Mouse (Mus musculus): ENCODE measurements around the gene Actg1. TPM values are rescaled to one million over a fixed set of nuclear protein-coding genes. Genes with fewer than 3 reads are reported as not detected.
A peak's percentile ranks its signal among the peaks of the same experiment; 100 is the strongest.
"Not testable (repeated sequence)": the region's sequence is repeated elsewhere in the genome, so short reads cannot be mapped to it uniquely, and the experiment has no call there.

Gene Actg1
- total RNA-seq, 2 experiments from 2014 or later, result 451 to 520 TPM

DNA sequence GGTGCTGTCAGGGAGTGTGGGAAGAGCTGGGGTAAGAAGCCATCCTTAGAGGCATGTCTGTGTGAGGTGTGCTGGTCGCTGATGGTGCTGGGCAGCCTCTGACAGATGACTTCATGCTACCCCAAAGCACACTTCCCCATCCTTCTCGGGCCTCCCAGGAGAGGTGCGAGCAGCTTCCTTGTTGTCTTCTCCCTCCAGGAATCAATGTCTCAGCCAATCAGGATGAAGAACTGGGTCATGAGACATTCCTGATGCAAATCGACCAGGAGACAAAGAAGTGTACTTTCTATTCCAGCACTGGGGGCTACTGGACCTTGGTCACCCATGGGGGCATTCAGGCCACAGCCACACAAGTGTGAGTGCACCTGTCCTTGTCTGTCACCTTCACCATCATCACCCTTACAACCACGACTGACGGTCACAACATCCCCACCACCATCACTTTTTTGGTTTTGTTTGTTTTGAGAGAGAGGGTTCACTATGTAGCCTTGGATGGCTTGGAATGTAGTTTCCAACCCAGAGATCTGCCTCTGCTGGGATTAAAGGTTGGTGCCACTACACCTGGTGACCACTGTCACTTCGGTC, 18.2 kb upstream of the Actg1 start:
- intact Hi-C loops (cut with DNase I), result no loop called here
- DNase-seq, result no peak

DNA sequence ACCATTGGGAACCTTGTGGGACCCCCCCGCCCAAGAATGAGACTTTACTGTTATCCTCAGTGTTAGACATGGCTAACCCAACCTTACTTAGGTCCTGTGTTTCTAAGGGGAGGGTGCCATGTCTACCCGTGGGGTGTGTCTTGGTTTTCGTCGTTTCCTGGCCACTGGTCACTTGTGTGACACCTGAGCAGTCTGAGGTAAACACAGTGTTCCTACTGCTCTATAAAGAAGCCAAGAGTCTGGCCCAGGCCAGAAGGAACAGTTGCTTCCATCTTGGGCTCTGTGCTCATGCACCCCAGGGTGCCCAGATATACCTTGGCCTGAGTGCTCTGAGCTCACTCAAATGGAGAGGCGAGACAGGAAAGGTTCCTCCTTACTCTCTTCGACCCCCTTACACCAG, 14.5 kb upstream of the Actg1 start:
- intact Hi-C loops (cut with DNase I), result loop anchor here (5.0 kb wide), 1 partner anchor 59 kb away; no protein-coding TSS in a partner anchor
- DNase-seq, result no peak

DNA sequence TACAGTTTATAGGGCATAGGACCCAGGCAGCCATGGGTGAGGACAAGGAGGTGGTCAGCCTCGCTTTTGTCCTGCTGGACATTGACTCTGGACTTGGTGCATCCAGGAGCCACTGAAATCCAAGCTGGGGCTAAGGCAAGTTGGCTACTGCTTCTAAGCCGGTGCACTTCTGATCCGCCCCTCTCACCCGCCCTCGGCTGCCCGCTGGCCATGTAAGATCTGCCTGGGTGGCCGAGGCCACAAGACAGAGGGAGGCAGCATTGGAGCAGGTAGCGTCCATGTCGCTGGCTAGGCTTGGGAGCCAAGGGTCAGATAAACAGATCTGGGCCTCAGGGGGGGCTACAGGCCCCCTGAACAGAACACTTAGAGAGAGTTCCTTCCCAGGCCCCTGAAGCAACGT, 13.0 kb upstream of the Actg1 start, which contains the start of gene Fscn2:
TSS of gene Fscn2 (plus strand) at position 240 of the 400 bp plus-strand sequence.
- intact Hi-C loops (cut with DNase I), result loop anchor here (5.0 kb wide), 1 partner anchor 61 kb away; no protein-coding TSS in a partner anchor

DNA sequence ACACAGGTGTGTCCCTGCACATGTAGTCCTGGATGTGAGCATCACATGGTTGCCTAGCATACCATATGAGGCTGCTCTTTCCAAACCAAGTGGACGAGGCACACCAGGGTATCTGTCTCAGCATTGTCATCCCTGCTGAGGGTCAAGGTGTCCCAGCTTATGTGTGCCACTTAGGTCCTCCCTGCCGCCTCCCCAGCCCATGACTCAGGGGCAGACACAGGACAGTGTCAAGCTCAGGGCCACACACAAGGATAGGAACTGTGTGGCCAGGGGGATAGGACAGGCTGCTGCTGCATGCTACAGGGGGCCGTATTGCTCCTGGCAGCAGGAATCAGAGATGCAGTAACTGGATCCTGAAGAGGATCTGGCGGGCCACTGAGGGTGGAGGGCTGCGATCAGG, 12.4 kb upstream of the Actg1 start:
- DNase-seq, result no peak
- intact Hi-C loops (cut with DNase I), result loop anchor here (5.0 kb wide), 1 partner anchor 62 kb away; no protein-coding TSS in a partner anchor

More for the DNA sequence above, 13.0 kb upstream of the Actg1 start, which contains the start of gene Fscn2:
- DNase-seq, result no peak

DNA sequence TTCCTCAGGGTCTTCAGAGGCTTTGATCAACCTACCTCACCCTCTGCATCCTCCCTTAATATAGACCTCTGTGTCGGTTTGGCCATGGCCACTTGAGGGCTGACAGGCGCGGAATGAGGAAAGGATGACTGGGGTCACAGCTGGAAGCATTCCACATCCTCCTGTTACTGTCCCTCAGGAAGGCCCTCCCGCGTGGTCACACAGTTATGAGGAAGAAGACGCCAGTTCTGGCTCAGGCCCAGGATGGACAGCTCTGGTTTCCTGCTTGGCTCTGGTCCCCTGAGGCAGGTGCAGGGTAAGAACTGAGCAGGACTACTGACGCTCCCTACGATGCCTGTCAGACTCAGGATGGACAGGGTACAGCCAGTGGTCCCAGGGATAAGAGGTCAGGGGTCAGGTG, 11.7 kb upstream of the Actg1 start:
- intact Hi-C loops (cut with DNase I), result loop anchor here (5.0 kb wide), 1 partner anchor 62 kb away; no protein-coding TSS in a partner anchor

DNA sequence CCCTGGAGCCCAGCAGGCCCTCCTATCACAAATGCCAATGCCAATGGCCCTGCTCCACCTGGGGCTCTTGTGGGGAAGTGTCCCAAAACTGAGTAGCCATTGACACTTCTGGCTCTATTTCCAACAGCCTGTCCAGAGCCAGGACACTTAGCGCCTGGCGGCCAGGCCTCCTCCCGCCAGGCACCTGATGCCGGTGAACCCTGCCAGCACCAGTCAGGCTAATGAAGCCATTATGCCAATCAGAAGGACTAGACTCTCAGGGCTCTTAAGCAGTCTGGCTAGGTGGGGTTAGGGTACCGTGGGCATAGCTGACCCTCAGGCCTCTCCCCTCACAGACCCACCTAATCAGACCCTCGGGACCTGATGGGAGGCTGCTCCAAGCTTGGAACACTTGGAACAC, 11.0 kb upstream of the Actg1 start:
- DNase-seq, result peak; percentile 53 to 63
- intact Hi-C loops (cut with DNase I), result no loop called here

More for the DNA sequence above, 11.7 kb upstream of the Actg1 start:
- peak; percentile 66 to 69 for DNase-seq

DNA sequence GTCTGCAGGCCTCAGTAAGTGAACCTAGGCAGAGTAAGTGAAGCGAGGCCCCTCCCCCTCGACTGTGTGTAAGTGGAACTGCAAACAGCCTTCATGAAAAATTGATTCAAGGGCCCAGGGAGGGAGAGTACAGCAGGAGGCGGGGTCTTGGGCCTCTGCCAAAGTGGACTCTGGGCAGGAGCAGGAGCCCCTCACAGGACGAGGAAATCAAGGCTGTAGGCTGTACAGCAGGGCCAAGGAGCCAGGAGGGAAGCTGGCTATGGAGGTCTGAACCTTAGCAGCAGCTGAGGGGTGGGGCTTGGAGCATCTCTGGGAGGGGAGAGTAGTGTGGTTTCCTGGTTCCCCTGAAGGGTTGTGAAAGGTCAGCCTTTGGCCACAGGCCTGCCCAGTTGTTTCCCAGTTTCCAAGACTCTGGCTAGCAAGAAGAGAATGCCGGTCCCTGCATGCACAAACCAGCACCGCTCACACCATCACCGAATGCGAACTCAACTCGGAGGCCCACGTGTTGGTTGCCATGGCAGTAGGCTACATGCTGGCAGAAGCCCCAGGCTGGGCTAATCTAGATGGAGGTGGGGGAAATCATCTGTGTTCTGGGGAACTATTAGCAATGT, 9.6 kb upstream of the Actg1 start:
- peak; percentile 64 to 71 for DNase-seq
- intact Hi-C loops (cut with DNase I), result no loop called here

DNA sequence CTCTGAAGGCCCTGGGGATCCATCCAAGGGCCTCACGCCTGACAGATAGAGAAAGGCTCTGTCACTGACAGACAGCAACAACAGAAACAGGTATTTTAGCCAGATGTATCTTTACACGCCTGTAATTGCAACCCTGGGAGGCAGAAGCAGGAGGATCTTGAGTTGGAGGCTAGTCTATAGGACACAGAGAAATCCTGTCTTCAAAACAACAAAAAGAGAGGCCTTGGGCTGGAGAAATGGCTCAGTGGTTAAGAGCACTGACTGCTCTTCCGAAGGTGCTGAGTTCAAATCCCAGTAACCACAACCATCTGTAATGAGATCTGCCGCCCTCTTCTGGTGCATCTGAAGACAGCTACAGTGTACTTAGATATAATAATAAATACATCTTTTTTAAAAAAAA, 8.6 kb upstream of the Actg1 start:
- no peak for DNase-seq
- intact Hi-C loops (cut with DNase I), result no loop called here

DNA sequence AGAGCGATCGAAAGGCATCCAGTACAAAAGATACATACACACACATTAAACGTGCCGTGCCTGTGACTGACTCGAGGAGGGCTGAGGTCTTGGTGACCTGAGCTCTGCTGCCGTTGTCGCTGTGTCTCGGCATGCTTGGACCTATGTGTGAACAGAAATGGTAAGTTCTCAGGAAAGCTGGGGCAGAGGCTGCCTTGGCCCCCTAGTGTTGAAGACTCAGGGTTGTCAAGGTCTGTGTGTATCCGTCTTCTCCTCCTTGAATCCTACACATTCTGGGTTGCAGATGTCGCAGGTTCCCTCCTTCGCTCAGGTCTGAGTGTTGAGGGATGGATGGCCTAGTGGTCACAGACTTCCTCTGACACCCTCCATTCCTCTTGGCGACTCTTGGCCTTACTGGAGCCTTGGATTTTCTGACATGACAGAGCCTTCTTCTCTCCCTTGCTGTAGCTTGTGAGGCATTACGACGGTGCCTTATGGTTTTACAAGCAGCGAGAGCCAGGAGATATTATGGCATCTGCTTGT, 8.0 kb upstream of the Actg1 start:
- DNase-seq, result no peak
- intact Hi-C loops (cut with DNase I), result no loop called here

DNA sequence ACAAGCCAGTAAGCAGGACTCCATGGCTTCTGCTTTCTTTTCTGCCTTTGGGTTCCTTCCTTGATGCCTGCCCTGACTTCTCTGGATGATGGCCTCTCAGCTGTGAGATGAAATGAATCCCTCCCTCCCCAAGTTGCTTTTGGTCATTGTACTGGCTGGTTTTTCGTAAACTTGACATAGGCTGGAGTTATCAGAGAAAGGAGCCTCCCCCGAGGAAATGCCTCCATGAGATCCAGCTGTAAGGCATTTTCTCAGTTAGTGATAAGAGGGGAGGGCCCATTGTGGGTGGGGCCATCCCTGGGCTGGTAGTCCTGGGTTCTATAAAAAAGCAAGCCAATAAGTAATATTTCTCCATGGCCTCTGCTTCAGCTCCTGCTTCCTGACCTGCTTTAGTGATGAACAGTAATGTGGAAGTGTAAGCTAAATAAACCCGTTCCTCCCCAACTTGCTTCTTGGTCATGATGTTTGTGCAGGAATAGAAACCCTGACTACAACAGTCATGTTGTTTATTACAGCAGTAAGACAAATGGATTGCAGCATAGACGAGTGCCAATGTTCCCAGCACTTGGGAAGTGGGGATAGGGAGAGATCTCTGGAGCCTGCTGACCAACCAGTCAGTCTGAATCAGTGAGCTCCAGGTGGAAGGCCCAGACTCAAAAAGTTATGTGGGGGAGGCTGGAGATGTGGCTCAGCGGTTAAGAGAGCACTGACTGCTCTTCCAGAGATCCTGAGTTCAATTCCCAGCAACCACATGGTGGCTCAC, 7.1 kb upstream of the Actg1 start:
- DNase-seq, result no peak
- intact Hi-C loops (cut with DNase I), result loop anchor here (2.0 kb wide), 1 partner anchor 13 kb away; no protein-coding TSS in a partner anchor

DNA sequence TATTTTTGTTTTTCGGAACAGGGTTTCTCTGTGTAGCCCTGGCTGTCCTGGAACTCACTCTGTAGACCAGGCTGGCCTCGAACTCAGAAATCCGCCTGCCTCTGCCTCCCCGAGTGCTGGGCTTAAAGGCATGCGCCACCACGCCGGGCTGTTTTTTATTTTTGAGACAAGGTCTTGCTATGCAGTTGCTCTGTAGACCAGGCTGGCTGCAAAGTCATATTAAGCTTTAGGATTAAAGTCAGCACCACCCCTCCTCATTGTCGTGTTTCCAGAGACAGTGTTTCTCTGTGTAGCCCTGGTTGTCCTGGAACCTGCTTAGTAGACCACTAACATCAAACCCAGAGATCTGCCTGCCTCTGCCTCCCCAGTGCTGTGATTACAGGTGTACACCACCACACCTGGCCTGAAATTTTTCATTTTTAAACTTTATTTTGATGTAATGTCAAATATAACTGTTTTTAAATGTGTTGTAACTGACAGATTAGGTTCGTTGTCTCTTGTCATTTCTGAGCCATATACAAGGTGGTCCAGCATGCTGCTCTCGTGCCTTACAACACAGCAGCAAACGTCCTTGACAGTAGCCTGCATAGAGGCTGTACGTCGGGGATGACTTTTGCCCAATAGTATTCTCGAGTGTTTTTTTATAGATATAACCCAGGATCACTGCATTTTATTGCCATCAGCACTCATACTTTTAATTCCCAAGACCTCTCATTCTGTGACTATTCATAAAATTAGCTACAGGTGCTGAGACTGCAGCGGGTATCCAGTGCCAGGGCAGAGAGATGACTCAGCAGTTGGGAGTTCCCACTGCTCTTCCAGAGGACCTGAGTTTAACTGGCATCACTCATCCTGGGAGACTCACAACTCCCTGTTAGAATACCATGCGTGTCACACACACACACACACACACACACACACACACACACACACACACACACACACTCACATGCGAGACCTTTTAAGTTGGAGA, 6.2 kb upstream of the Actg1 start:
- intact Hi-C loops (cut with DNase I), result loop anchor here (2.0 kb wide), 1 partner anchor 14 kb away; no protein-coding TSS in a partner anchor
- DNase-seq, result no peak

DNA sequence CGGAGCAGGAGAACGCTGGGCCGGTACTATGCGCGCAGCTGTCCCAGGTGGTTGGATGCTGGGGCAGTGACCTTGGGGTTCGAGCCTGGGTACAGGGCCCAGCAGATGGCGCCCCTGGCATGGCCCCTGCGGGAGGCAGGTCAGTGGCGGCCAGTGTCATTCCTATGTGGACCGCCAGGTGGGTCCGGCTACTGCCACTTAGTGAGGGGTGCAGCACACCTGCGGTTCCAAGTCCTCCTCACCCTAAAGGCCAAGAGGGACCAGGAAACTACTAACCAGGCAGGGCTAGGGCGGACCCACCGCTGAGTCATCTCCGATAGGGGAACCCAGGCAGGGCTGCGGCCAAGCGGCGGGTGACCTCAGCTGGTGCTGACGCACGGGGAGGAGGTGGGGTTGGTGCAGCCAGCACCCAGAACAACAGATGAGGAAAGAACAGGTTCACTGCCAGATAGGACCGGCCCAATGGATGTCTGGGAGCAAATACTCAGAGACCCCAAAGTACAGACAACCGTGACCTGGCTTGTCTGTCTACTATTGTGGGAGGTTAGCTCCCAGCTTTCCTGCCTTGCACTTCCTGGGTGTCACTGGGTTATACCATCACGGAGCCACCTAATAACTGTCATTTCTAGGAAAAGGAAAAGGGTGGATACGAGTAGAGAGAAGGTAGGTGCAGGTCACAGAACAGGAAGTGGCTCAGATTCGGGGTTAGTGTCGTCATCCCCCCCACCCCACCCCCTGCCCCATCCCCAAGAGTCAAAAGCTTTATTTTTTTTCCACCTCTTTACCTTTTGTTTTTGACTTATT, 5.4 kb upstream of the Actg1 start:
- DNase-seq, result peak; percentile 84 to 91
- intact Hi-C loops (cut with DNase I), result loop anchor here (2.0 kb wide), 1 partner anchor 15 kb away; no protein-coding TSS in a partner anchor

DNA sequence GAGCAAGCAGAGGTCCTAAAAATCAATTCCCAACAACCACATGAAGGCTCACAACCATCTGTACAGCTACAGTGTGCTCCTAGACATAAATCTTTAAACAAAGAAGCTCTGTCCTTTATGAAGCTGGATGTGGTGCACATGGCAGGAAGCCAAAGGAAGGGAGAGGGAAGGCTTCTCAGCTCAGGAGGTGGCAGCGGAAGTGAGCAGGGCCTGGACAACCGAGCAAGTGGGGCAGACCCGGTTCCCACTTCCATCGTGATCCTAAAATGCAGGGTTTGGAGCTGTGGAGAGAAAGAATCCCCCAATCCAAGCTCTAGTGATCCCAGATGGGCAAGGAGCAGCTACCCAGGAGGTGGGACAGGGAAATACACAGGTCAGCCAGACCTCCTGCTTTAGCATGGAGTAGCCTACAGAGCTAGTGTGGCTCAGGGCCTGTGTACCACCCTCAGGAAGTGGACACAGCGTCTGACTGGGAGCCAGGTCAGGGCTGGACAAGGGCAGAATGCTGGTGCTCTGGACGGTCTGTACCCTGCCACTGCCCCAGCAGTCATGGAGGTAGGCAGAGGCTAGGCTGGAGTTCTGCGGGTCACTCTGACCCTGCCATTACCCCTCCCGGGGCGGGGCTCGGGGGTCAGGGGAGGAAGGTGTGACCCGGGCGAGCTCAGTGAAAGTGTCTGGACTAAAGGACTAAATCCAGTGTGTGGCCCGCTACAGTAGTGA, 4.4 kb upstream of the Actg1 start:
- intact Hi-C loops (cut with DNase I), result no loop called here
- DNase-seq, result peak in 1 of 2 experiments; percentile 38

DNA sequence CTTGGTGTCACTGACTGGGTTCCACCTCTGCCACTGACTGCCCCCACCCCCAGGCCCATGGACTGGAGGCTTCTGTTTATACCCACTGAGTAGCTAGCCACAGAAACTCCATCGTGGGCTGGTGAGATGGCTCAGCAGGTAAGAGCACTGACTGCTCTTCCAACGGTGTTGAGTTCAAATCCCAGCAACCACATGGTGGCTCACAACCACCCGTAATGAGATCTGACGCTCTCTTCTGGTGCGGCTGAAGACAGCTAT, 3.7 kb upstream of the Actg1 start:
- intact Hi-C loops (cut with DNase I); DNase-seq: not testable (repeated sequence)

DNA sequence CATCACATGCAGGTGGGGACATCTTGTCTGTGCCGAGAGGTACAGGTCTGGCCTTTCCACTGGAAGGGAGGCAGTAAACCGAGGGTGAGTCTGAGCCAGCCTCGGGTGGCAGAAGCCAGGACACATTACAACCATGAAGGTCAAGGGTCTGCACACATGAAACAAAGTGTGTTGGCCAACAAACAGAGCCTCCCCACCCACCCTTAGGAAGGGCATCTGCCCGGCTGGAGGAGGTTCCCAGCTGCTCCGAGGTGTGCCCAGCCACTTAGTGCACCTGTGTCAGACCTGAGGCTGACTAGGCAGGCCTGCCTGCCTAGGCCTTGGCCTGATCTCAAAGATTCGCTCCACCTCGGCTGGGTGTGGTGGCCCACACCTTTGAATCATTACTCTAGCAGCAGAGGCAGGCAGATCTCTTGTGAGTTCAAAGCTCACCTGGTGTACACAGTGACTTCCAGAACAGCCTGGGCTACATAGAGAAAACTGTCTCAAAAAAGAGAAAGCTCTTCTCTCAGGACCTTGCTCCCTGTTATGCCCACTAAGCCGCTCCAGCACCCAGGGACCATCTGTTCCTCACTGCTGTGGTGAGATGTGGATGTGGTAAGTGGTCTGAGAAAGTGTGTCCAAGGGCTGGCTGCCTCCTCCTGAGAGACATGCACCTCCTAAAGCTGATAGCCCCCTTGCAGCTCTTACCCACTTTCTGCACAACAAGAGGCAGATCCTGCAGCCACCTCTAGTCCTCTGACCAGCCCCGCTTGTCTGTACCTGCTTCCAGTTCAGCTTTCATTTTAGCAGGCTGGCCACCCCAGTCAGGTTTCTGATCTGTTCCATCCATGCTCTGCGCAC, 3.1 kb upstream of the Actg1 start:
- DNase-seq, result peak in 1 of 2 experiments; percentile 10
- intact Hi-C loops (cut with DNase I), result no loop called here

DNA sequence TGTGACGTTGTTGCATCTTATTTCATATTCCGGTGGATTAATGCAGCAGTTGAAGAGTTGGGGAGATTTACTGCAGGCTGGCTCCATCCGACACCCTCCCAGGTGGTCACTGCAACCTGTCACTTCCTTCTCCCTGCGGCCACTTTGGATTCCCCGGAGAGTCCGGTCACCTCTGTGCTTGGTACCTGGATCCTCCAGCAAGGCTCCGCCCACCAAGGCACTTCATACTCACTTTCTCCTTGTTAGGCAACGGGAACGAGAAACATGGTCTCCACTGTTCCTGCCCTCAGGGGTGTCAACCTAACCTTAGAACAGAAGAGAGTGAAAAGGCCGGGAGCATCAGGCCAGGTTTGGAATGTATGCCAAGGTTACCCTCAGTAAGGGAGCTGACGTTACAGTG, 2.4 kb upstream of the Actg1 start:
- intact Hi-C loops (cut with DNase I), result no loop called here
- peak in 1 of 2 experiments; percentile 27 for DNase-seq

DNA sequence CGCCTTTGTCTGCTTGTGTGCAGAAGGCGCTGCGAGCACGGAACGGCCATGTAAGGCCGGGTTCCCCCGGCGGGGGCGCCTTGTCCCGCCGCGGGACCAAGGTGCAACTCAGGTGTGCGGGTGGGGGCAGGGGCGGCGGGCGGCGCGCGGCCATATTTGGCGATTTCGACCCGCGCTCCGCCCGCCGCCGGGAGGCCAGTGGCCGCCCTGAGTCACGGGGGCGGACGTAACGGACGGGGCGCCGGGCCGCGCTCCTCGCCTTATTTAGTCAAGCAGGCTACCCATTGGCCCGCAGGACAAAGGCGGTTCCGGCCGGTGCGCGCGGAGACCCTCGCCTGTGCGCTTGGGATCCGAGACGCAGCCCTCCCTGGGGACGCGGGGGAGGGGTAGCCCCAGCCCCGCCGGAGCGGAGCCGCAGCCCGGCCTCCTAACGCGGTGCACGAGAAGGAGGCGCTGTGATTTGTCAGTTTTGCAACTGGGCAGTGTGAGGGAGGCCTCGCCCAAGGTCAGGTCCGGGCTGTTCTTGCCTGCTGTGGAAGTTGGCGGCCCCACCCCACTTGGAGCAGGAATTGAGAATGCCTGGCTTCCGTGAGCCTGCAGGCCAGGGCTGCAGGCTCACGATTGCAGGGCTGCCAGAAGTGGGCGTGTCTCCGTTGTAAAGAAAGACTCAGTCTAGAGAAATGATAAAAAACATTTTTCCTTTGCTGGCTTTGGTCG, 1.8 kb upstream of the Actg1 start:
- intact Hi-C loops (cut with DNase I), result loop anchor here (5.0 kb wide), 1 partner anchor 163 kb away; no protein-coding TSS in a partner anchor
- peak; percentile 95 for DNase-seq
